ENCODE assay signal across 9 mouse cellular contexts in genomic region chr13:23685121-23685861, GRCm38 (mm10). TPM values are rescaled to one million over a fixed set of nuclear protein-coding genes. Genes with fewer than 3 reads are reported as not detected.
A peak's percentile ranks its signal among the peaks of the same experiment; 100 is the strongest.
DNase-seq lines count a peak whose midpoint lies in the region; ATAC-seq and TF ChIP-seq lines count a peak whose summit lies in the region.
"Had no signal": no experiment of that assay in that cellular context is flagged by ENCODE, and none has a peak within 500 bp of the region (broad histone marks: within the 10 kb centered on the region; RNA-seq: fewer than 3 reads in every experiment).

No protein-coding gene starts in this region.

- no peak for TF ChIP-seq CTCF in lung, embryonic 14.5 days (IDR thresholded peaks at IDR 0.05; ENCODE audit: low read depth)

- H3K27me3 ChIP-seq in lung, embryonic 14.5 days (ENCODE audit: insufficient read depth, low read length), result no peaks in the 10 kb centered on the region
- H3K27me3 ChIP-seq in heart, embryonic 13.5 days (replicated peaks), result no peaks in the 10 kb centered on the region
- no peaks in the 10 kb centered on the region for H3K27me3 ChIP-seq in limb, embryonic 14.5 days (ENCODE audit: control insufficient read depth, insufficient read depth, low read length)

- H3K4me1 ChIP-seq in lung, embryonic 14.5 days (ENCODE audit: insufficient read depth), result peaks cover 9% of the 10 kb centered on the region; the same call in 1 of the 2 replicates
- peaks cover 29% of the 10 kb centered on the region for H3K4me1 ChIP-seq in heart, embryonic 13.5 days
- H3K4me1 ChIP-seq in limb, embryonic 14.5 days (ENCODE audit: control insufficient read depth, insufficient read depth, low read length), result peaks cover 18% of the 10 kb centered on the region

- DNase-seq in lung, embryonic 14.5 days, result peak; percentile 82
- no peak for DNase-seq in lung, postnatal 25 days (ENCODE audit: low spot score)
- peak; percentile 56 for DNase-seq in limb, embryonic 14.5 days (ENCODE audit: low spot score)
- DNase-seq in neural tube, embryonic 10.5 days (ENCODE audit: extremely low spot score, low spot score), result peak; percentile 49
- DNase-seq in ovary, postnatal 10 days (ENCODE audit: low spot score), result no peak
- DNase-seq in layer of hippocampus, adult 8-10 months (ENCODE audit: low spot score in 2 of 2), result no peak

- peak overlapping the region; percentile 44 for H3K4me3 ChIP-seq in lung, embryonic 14.5 days (ENCODE audit: low read depth, low read length)
- peak overlapping the region; percentile 57 for H3K4me3 ChIP-seq in heart, embryonic 13.5 days
- H3K4me3 ChIP-seq in limb, embryonic 14.5 days (replicated peaks; ENCODE audit: low read length), result peak overlapping the region; percentile 45

- TF ChIP-seq POLR2A in limb, embryonic 14.5 days (IDR thresholded peaks at IDR 0.05; ENCODE audit: borderline replicate concordance, extremely low read depth, insufficient read depth, insufficient read length), result no peak

- under 1% methylated on average over 15 of the region's 15 CpGs for WGBS in lung, embryonic 14.5 days
- 13% methylated on average over 15 of the region's 15 CpGs for WGBS in heart, embryonic 13.5 days
- 10% methylated on average over 15 of the region's 15 CpGs for WGBS in limb, embryonic 14.5 days

- H3K27ac ChIP-seq in lung, embryonic 14.5 days (ENCODE audit: low read depth), result peak overlapping the region; percentile 100
- peak overlapping the region; percentile 98 for H3K27ac ChIP-seq in heart, embryonic 13.5 days (replicated peaks)
- H3K27ac ChIP-seq in limb, embryonic 14.5 days (replicated peaks; ENCODE audit: low read depth, low read length), result peak overlapping the region; percentile 97

- peak overlapping the region; percentile 64 for H3K9ac ChIP-seq in lung, embryonic 14.5 days
- H3K9ac ChIP-seq in heart, embryonic 13.5 days, result peak overlapping the region; percentile 80
- peak overlapping the region; percentile 57 for H3K9ac ChIP-seq in limb, embryonic 14.5 days (ENCODE audit: low read depth, low read length, severe bottlenecking)

- no peak for ATAC-seq in lung, embryonic 14.5 days (ENCODE audit: insufficient read depth)
- ATAC-seq in common myeloid progenitor, adult 5-6 weeks (replicated peaks; ENCODE audit: low read depth, poor library complexity, severe bottlenecking), result peak; percentile 5; the same call in 1 of the 2 replicates
- no peak for ATAC-seq in heart, embryonic 13.5 days (ENCODE audit: extremely low read depth, insufficient number of reproducible peaks, low FRiP score, low TSS enrichment)
- no peak for ATAC-seq in limb, embryonic 14.5 days (ENCODE audit: low FRiP score, low read depth)

- H3K9me3 ChIP-seq in lung, embryonic 14.5 days (ENCODE audit: low read depth, low read length), result no peaks in the 10 kb centered on the region
- H3K9me3 ChIP-seq in heart, embryonic 13.5 days, result no peaks in the 10 kb centered on the region
- no peaks in the 10 kb centered on the region for H3K9me3 ChIP-seq in limb, embryonic 14.5 days (ENCODE audit: control insufficient read depth, low read length)

- H3K4me2 ChIP-seq in lung, embryonic 14.5 days, result peak overlapping the region; percentile 79
- H3K4me2 ChIP-seq in heart, embryonic 13.5 days, result peak overlapping the region; percentile 80
- H3K4me2 ChIP-seq in limb, embryonic 14.5 days (replicated peaks; ENCODE audit: low read depth, low read length, severe bottlenecking), result peak overlapping the region; percentile 52

- H3K36me3 ChIP-seq in lung, embryonic 14.5 days (ENCODE audit: insufficient read depth), result no peaks in the 10 kb centered on the region
- H3K36me3 ChIP-seq in heart, embryonic 13.5 days, result no peaks in the 10 kb centered on the region
- no peaks in the 10 kb centered on the region for H3K36me3 ChIP-seq in limb, embryonic 14.5 days (ENCODE audit: control insufficient read depth, insufficient read depth, low read length)

RNA-seq across cellular contexts. Expression of gene Hist1h2bc, which starts 1.3 kb away (rescaled TPM):
- polyA plus RNA-seq in lung, embryonic 14.5 days (2014; fragmentation: Nextera tagmentation; extraction: Ambion mirVana), result 52.9 and 55.1 TPM in 2 replicates
- 224 and 276 TPM in 2 replicates for total RNA-seq in common myeloid progenitor, adult 5-6 weeks (2017)
- 50.1 and 54.5 TPM in 2 replicates for polyA plus RNA-seq in heart, embryonic 13.5 days (2015; fragmentation: Nextera tagmentation; extraction: Ambion mirVana)
- 48.2 and 49.5 TPM in 2 replicates for polyA plus RNA-seq in limb, embryonic 14.5 days (2012; rRNA removed)
- polyA plus RNA-seq in limb, embryonic 14.5 days (2014; fragmentation: Nextera tagmentation; extraction: Ambion mirVana), result 34.9 and 44.4 TPM in 2 replicates
- 10 to 100 TPM; 33.4 to 55.2 (median 44.8) TPM for total RNA-seq in layer of hippocampus, adult 8-10 months (2022)

RNA-seq across cellular contexts. Expression of gene Hist1h2ac, which starts 1.5 kb away (rescaled TPM):
- polyA plus RNA-seq in lung, embryonic 14.5 days (2014; fragmentation: Nextera tagmentation; extraction: Ambion mirVana), result 1.5 and 2.1 TPM in 2 replicates
- 114 and 119 TPM in 2 replicates for total RNA-seq in common myeloid progenitor, adult 5-6 weeks (2017)
- polyA plus RNA-seq in heart, embryonic 13.5 days (2015; fragmentation: Nextera tagmentation; extraction: Ambion mirVana), result 0.59 and 0.68 TPM in 2 replicates
- polyA plus RNA-seq in limb, embryonic 14.5 days (2012; rRNA removed), result 1.6 and 2.7 TPM in 2 replicates
- polyA plus RNA-seq in limb, embryonic 14.5 days (2014; fragmentation: Nextera tagmentation; extraction: Ambion mirVana), result 0.65 and 0.78 TPM in 2 replicates
- 1 to 10 TPM; 1.4 to 3.1 (median 2.7) TPM for total RNA-seq in layer of hippocampus, adult 8-10 months (2022)

RNA-seq across cellular contexts. Expression of gene Hist1h1t, which starts 10.3 kb away (rescaled TPM):
- polyA plus RNA-seq in lung, embryonic 14.5 days (2014; fragmentation: Nextera tagmentation; extraction: Ambion mirVana), result not detected in 2 replicates
- total RNA-seq in common myeloid progenitor, adult 5-6 weeks (2017), result 0.55 and 3.1 TPM in 2 replicates
- polyA plus RNA-seq in heart, embryonic 13.5 days (2015; fragmentation: Nextera tagmentation; extraction: Ambion mirVana), result not detected in 2 replicates
- 0.20 and 0.33 TPM in 2 replicates for polyA plus RNA-seq in limb, embryonic 14.5 days (2012; rRNA removed)
- polyA plus RNA-seq in limb, embryonic 14.5 days (2014; fragmentation: Nextera tagmentation; extraction: Ambion mirVana), result 0.21 TPM in 1 of 2 replicates, not detected in the other
- under 1 TPM in 1 of 4 experiments, not detected in 3; 0.50 TPM for total RNA-seq in layer of hippocampus, adult 8-10 months (2022)
- polyA plus RNA-seq: gonadal fat pad, adult 2 months had no signal

RNA-seq across cellular contexts. Expression of gene Hist1h4c, which starts 13.0 kb away (rescaled TPM):
- polyA plus RNA-seq in lung, embryonic 14.5 days (2014; fragmentation: Nextera tagmentation; extraction: Ambion mirVana), result 11.2 and 11.4 TPM in 2 replicates
- 434 and 555 TPM in 2 replicates for total RNA-seq in common myeloid progenitor, adult 5-6 weeks (2017)
- 2.4 and 3.7 TPM in 2 replicates for polyA plus RNA-seq in heart, embryonic 13.5 days (2015; fragmentation: Nextera tagmentation; extraction: Ambion mirVana)
- 5.6 and 10.0 TPM in 2 replicates for polyA plus RNA-seq in limb, embryonic 14.5 days (2012; rRNA removed)
- polyA plus RNA-seq in limb, embryonic 14.5 days (2014; fragmentation: Nextera tagmentation; extraction: Ambion mirVana), result 8.7 and 10.2 TPM in 2 replicates
- 10 to 100 TPM; 71.6 to 90.3 (median 85.0) TPM for total RNA-seq in layer of hippocampus, adult 8-10 months (2022)

RNA-seq across cellular contexts. Expression of gene Hfe, which starts 25.4 kb away (rescaled TPM):
- 8.4 and 12.1 TPM in 2 replicates for polyA plus RNA-seq in lung, embryonic 14.5 days (2014; fragmentation: Nextera tagmentation; extraction: Ambion mirVana)
- total RNA-seq in common myeloid progenitor, adult 5-6 weeks (2017), result 3.6 and 4.3 TPM in 2 replicates
- polyA plus RNA-seq in heart, embryonic 13.5 days (2015; fragmentation: Nextera tagmentation; extraction: Ambion mirVana), result 10.3 and 10.7 TPM in 2 replicates
- polyA plus RNA-seq in limb, embryonic 14.5 days (2012; rRNA removed), result 3.6 and 4.5 TPM in 2 replicates
- polyA plus RNA-seq in limb, embryonic 14.5 days (2014; fragmentation: Nextera tagmentation; extraction: Ambion mirVana), result 9.3 and 10.5 TPM in 2 replicates
- total RNA-seq in layer of hippocampus, adult 8-10 months (2022), result 1 to 10 TPM; 3.9 to 9.4 (median 7.0) TPM

Comparison
In these comparisons a context has a peak if more than half of its experiments do, and no peak if none do; other contexts are left out.
1. DNase-seq: peak in lung, embryonic 14.5 days (single experiment), limb, embryonic 14.5 days (single experiment) and neural tube, embryonic 10.5 days (single experiment); none in lung, postnatal 25 days (single experiment), ovary, postnatal 10 days (single experiment) and layer of hippocampus, adult 8-10 months (0 of 2).
2. Peak in every context shown above with its lines, with median percentiles within 50 percentile points of each other: H3K27ac ChIP-seq, H3K4me2 ChIP-seq, H3K4me3 ChIP-seq and H3K9ac ChIP-seq.